Mouse (Mus musculus) kidney, embryonic 14.5 days (tissue): ENCODE measurements around the gene Asic4. TPM values are rescaled to one million over a fixed set of nuclear protein-coding genes. Genes with fewer than 3 reads are reported as not detected.

ENCODE experiments used
- ATAC-seq: fragments of 200-750 bp; cut with Nextera tagmentation; 2 replicates; pipeline ENCODE4 v1.8.0; 2017; ENCODE audit warnings: moderate number of reproducible peaks, mild to moderate bottlenecking, moderate TSS enrichment, moderate library complexity; ENCODE audit not compliant: low FRiP score, low TSS enrichment
- H3K27ac ChIP-seq: fragments of 300-500 bp; sonication (generic); 2 replicates; pipeline ENCODE4 v1.5.1; 2014; ENCODE audit warnings: low read depth, mild to moderate bottlenecking, low read length, moderate library complexity, mixed read lengths
- H3K27me3 ChIP-seq: fragments of 300-500 bp; sonication (generic); 2 replicates; pipeline ENCODE4 v1.6.1; 2014; ENCODE audit warnings: mild to moderate bottlenecking, low read length; ENCODE audit not compliant: control insufficient read depth, insufficient read depth
- H3K36me3 ChIP-seq: fragments of 300-500 bp; sonication (generic); 2 replicates; pipeline ENCODE4 v1.6.1; 2014; ENCODE audit warnings: low read length, mixed read lengths; ENCODE audit not compliant: control insufficient read depth, insufficient read depth
- H3K4me1 ChIP-seq: fragments of 300-500 bp; sonication (generic); 2 replicates; pipeline ENCODE4 v1.6.1; 2014; ENCODE audit warnings: low read length, mixed read lengths; ENCODE audit not compliant: control insufficient read depth, insufficient read depth
- H3K4me2 ChIP-seq: fragments of 300-500 bp; sonication (generic); replicated peaks from 2 replicates; pipeline ENCODE4 v1.6.1; 2014; ENCODE audit warnings: low read depth, mild to moderate bottlenecking, low read length
- H3K4me3 ChIP-seq: fragments of 300-500 bp; sonication (generic); 2 replicates; pipeline ENCODE4 v1.5.1; 2014; ENCODE audit warnings: mild to moderate bottlenecking, low read length
- H3K9ac ChIP-seq: fragments of 300-500 bp; sonication (generic); 2 replicates; pipeline ENCODE4 v1.6.1; 2014; ENCODE audit warnings: low read depth, mild to moderate bottlenecking, low read length, moderate library complexity
- H3K9me3 ChIP-seq: fragments of 300-500 bp; sonication (generic); 2 replicates; pipeline ENCODE4 v1.6.1; 2016; ENCODE audit warnings: low read length; ENCODE audit not compliant: control insufficient read depth
- WGBS: fragments of 180-500 bp; shearing (Covaris S2); extraction: QIAGEN DNeasy Blood & Tissue Kit; methylation state at CpG from one replicate; pipeline ENCODE4 v1.1.7; 2014; 5-methylcytosine and 5-hydroxymethylcytosine counted together
- polyA plus RNA-seq: library from polyadenylated mRNA; unstranded; fragments of >200 nt; fragmentation: Nextera tagmentation; extraction: Ambion mirVana; gene quantifications from 2 replicates; pipeline ENCODE4 v1.2.1, GENCODE M21; 2014

The Asic4 gene
- polyA plus RNA-seq, 1 experiment from 2014 or later: 0.32 TPM

DNA sequence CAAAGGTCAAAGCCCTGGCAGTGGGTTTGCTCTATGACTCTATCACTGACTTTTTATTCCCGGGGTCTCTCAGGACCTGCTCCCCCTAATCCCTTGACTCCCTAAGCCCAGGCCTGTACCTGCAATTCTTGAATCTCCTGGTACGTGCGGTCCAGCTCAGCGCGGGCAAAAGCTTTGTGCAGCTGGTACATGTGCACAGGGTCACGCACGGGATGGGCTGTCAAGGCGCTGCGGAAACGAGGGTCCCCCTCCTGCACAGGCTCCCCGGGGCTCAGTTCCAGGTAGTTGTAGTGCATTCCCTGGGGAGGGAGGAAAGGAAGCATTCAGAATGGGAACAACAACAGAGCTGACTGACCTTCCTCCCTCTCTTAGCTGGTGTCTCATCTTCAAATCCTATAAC lies 26.2 kb downstream of the Asic4 start:
- Histone ChIP-seq H3K4me1 (peaks cover 14% of the 10 kb centered on the region), H3K27me3 (peaks cover 17% of the 10 kb centered on the region), H3K9ac (no peak overlapping the region), H3K27ac (no peak overlapping the region), H3K9me3 (no peaks in the 10 kb centered on the region), H3K36me3 (peaks cover 41% of the 10 kb centered on the region), H3K4me3 (no peak overlapping the region), H3K4me2 (no peak overlapping the region)
- WGBS: 90% methylated on average over 11 of the region's 11 CpGs
- no peak for ATAC-seq

DNA sequence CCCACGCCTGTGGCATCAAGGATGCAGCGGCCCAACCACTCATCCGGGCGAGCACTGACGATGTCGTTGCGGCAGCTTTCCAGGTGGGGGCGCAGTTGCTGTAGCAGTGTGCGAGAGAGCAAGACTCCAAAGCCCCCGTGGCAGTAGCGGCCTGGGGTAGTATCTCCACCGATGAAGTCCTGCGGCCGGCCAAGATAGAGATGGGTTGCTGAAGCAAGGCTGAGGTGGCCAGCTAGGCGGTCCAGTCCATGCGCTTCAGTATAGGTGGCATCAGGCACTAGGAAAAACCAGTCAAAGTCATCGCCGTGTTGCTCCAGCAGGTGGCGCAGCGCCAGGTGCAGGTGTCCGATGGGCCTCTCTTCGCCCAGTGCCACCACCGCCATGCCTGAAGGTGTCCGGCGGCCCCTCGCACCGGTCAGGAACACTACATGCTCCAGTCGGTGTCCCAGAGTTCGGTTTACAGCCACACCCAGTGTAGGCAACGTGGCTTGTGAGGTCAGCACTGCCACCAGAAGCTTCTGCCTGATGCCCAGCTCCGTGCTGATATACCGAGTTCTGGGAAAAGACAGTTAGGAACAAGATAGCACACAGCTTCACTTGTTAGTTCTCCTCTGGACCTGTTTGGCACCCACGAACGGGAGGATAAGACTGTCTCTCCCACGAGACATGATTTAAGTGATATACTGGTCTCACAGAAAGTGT lies 27.2 kb downstream of the Asic4 start:
- peaks cover 22% of the 10 kb centered on the region for H3K27me3 ChIP-seq
- peak overlapping the region; percentile 84 for H3K4me2 ChIP-seq
- H3K9ac ChIP-seq: no peak overlapping the region; the same call in 1 of the 2 replicates
- peaks cover 14% of the 10 kb centered on the region for H3K4me1 ChIP-seq
- WGBS: 11% methylated on average over 35 of the region's 35 CpGs
- 0 out of 2 replicates have a peak, but pooled peaks have one; percentile 1 for ATAC-seq
- H3K9me3 ChIP-seq: no peaks in the 10 kb centered on the region
- no peak overlapping the region for H3K27ac ChIP-seq
- peaks cover 41% of the 10 kb centered on the region for H3K36me3 ChIP-seq
- peak overlapping the region; percentile 80; the same call in 1 of the 2 replicates for H3K4me3 ChIP-seq

DNA sequence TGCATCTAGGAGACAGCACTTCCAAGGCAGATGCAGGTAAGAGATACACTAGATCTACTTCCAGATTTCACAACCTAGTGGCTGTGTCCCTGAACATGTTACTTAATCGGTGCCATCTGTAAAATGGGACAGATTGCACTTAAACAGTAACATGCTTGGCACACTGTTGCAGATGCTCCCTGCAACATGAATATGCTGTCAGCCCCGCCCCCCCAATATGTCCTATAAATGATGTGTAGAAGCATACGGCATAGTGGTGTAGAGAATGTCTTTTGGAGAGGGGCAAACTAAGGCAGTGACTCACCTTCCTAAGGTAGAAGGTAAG lies 27.7 kb downstream of the Asic4 start:
- peaks cover 22% of the 10 kb centered on the region for H3K27me3 ChIP-seq
- ATAC-seq: no peak
- 53% methylated on average over 3 of the region's 3 CpGs for WGBS
- peaks cover 39% of the 10 kb centered on the region for H3K36me3 ChIP-seq
- no peaks in the 10 kb centered on the region for H3K9me3 ChIP-seq
- H3K4me1 ChIP-seq: peaks cover 14% of the 10 kb centered on the region
- no peak overlapping the region for H3K27ac ChIP-seq
- H3K4me2 ChIP-seq: peak overlapping the region; percentile 84
- peak overlapping the region; percentile 74; the same call in 1 of the 2 replicates for H3K9ac ChIP-seq
- peak overlapping the region; percentile 80 for H3K4me3 ChIP-seq

DNA sequence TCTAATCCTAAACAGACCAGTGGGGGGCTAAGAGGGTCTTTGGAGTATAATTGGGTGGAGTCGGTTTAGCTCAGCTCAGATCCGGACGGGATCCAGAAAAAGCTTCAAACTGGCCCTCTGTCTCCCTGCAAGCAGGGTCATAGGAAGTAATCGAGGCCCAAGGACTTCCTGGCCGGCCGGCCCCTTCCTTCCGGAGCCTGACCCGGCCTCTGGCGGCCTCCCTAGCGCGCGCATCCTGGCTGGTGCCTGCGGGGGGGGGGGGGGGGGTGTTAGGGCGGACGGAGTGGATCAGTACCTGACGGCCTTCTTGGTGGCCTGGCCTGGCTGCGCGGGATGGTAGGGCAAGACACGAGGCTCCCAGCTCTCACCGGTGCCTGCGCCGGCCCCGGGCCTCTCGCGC lies 28.3 kb downstream of the Asic4 start:
- 1% methylated on average over 13 of the region's 25 CpGs for WGBS
- no peak for ATAC-seq
- Histone ChIP-seq H3K4me2 (peak overlapping the region; percentile 84), H3K9me3 (no peaks in the 10 kb centered on the region), H3K9ac (peak overlapping the region; percentile 74), H3K27me3 (peaks cover 26% of the 10 kb centered on the region), H3K36me3 (peaks cover 34% of the 10 kb centered on the region), H3K27ac (peak overlapping the region; percentile 71), H3K4me1 (peaks cover 14% of the 10 kb centered on the region), H3K4me3 (peak overlapping the region; percentile 80)

DNA sequence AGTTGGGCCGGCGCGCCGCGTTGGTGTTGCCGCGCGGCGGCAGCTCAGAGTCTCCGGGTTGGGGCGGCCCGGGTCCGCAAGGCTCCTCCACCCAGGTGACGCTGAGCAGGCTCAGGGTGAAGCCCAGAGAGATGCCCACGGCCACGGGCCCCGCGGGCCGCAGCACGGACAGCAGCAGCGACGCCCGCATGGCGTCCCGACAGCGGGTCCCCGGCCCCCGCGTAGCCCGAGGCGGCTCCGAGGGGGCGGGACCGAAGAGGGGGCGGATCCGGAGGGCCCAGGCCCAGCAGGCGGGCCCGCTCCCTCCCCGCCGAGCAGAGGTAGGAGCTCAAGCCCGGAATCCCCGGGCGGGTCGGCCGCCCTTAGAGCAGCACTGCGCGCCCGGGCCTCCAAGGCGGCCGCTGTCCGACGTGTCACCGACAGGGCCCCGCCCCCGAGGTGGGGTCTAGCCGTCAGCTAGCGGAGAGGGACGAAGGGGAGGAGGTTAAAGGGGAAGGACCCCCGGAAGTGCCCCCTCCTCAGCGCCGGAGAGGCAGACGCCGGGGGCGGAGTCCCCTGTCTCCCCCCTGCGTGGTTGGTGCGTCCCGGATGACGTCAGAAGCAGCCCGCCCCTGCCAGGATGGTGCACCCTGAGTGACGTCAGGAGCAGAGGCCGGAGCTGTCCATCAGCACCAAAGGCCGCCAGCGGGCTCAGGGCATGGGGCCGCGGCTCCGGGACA lies 28.8 kb downstream of the Asic4 start, which contains the start of the genes Chpf and Tmem198:
Gene Chpf, minus strand, starts transcription at position 392 of the 719 bp plus-strand sequence.
Gene Tmem198, plus strand, starts transcription at position 617 of the 719 bp plus-strand sequence.
- under 1% methylated on average over 67 of the region's 76 CpGs for WGBS
- H3K27ac ChIP-seq: peak within 1 kb of the TSS; percentile 71
- peaks cover 14% of the 10 kb centered on the region for H3K4me1 ChIP-seq
- ATAC-seq: peak; percentile 92
- no peaks in the 10 kb centered on the region for H3K9me3 ChIP-seq
- peak within 1 kb of the TSS; percentile 84 for H3K4me2 ChIP-seq
- H3K9ac ChIP-seq: peak within 1 kb of the TSS; percentile 74
- peak within 1 kb of the TSS; percentile 80 for H3K4me3 ChIP-seq
- peaks cover 28% of the 10 kb centered on the region for H3K36me3 ChIP-seq
- H3K27me3 ChIP-seq: peaks cover 31% of the 10 kb centered on the region

DNA sequence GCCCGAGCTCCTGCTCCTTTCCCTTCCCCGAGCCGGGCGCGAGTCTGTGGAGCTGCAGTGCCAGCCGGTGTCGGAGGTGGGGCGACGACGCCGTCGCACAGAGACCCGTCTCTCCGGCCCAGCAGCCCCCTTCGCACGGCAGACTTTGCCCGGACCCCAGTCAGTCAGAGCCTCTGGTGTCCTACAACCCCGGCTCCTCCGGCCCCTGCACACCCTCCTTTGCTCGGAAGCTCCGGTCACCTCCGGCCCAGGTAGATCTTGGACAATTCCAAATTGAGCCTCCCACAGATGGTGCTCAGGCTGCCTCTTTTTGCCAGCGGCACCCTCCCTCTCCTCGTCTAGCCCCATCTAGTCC lies 29.4 kb downstream of the Asic4 start:
- Histone ChIP-seq H3K36me3 (peaks cover 23% of the 10 kb centered on the region), H3K9ac (no peak overlapping the region; the same call in 1 of the 2 replicates), H3K27me3 (peaks cover 36% of the 10 kb centered on the region), H3K9me3 (no peaks in the 10 kb centered on the region), H3K4me2 (peak overlapping the region; percentile 84), H3K4me3 (peak overlapping the region; percentile 80), H3K27ac (no peak overlapping the region), H3K4me1 (peaks cover 14% of the 10 kb centered on the region)
- 2% methylated on average over 24 of the region's 24 CpGs for WGBS
- no peak; the same call in 1 of the 2 replicates for ATAC-seq

DNA sequence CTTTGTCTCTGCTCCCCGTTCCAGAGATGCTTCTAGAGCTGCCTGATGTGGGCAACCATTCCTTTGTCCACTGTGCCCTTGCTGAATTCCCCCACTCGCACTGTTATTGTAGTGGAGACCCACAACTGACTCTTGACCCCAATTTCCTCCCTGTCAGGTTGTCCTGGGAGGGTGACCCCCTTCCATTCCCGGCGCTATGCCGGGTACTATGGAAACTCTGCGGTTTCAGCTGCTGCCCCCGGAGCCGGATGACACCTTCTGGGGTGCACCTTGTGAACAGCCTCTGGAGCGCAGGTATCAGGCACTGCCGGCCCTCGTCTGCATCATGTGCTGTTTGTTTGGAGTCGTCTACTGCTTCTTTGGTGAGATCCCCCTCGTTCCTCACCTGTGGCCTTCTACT lies 29.8 kb downstream of the Asic4 start:
- Histone ChIP-seq H3K27ac (no peak overlapping the region), H3K9ac (no peak overlapping the region; the same call in 1 of the 2 replicates), H3K4me1 (peaks cover 14% of the 10 kb centered on the region), H3K4me3 (peak overlapping the region; percentile 80), H3K9me3 (no peaks in the 10 kb centered on the region), H3K4me2 (peak overlapping the region; percentile 84), H3K36me3 (peaks cover 18% of the 10 kb centered on the region), H3K27me3 (peaks cover 40% of the 10 kb centered on the region)
- WGBS: 14% methylated on average over 13 of the region's 13 CpGs
- ATAC-seq: no peak

DNA sequence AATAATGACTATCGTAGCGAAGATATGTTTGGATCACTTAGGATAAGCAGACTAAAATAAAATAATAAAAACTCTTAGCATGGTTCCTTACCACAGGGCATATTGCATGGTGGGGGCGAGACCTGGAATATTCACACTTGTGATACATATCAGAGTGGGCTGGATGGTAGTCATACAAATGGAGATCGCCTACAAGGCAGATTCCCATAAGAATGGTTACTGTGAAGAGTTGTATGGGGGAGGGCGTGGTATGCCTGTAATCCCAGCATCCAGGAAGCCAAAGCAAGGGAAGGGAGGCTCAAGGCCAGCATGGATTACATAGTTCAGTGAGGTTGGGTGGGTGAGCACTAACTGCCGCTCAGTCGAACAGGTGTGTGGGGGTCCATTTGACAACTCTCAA lies 30.5 kb downstream of the Asic4 start:
- 85% methylated on average over 7 of the region's 7 CpGs for WGBS
- H3K4me2 ChIP-seq: no peak overlapping the region
- H3K27ac ChIP-seq: no peak overlapping the region
- H3K36me3 ChIP-seq: peaks cover 11% of the 10 kb centered on the region
- H3K9ac ChIP-seq: no peak overlapping the region
- no peak for ATAC-seq
- no peaks in the 10 kb centered on the region for H3K9me3 ChIP-seq
- peaks cover 14% of the 10 kb centered on the region for H3K4me1 ChIP-seq
- no peak overlapping the region for H3K4me3 ChIP-seq
- H3K27me3 ChIP-seq: peaks cover 45% of the 10 kb centered on the region

DNA sequence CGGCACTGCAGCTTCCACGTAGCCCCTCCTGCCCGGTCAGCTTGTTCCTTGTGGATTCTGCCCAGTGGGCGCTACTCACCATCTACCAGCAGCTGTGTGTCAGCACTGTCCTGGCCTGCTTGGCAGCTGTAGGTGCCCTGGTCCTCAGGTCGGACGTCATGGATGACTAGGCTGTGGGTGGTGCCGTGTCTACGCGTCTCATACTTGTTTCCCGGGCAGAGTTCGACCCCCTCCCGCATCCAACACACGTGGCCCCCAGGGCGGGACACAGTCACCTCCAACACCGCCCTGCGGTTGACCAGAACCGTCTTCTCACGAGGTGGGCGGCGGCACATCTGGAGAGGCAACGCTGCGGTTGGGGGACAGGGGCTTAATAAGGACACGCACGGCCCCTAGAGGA lies 36.3 kb downstream of the Asic4 start:
- WGBS: 5% methylated on average over 24 of the region's 24 CpGs
- Histone ChIP-seq H3K9ac (no peak overlapping the region), H3K27ac (no peak overlapping the region), H3K4me2 (peak overlapping the region; percentile 82; the same call in 1 of the 2 replicates), H3K27me3 (peaks cover 57% of the 10 kb centered on the region), H3K9me3 (no peaks in the 10 kb centered on the region), H3K36me3 (peaks cover 18% of the 10 kb centered on the region), H3K4me3 (peak overlapping the region; percentile 52; the same call in 1 of the 2 replicates), H3K4me1 (peaks cover 4% of the 10 kb centered on the region; the same call in 1 of the 2 replicates)
- ATAC-seq: no peak
